Mouse (Mus musculus): ENCODE measurements around the gene Gm17374. TPM values are rescaled to one million over a fixed set of nuclear protein-coding genes. Genes with fewer than 3 reads are reported as not detected.

Gene Gm17374
- polyA plus RNA-seq, 1 experiment from 2014 or later, result not detected

DNA sequence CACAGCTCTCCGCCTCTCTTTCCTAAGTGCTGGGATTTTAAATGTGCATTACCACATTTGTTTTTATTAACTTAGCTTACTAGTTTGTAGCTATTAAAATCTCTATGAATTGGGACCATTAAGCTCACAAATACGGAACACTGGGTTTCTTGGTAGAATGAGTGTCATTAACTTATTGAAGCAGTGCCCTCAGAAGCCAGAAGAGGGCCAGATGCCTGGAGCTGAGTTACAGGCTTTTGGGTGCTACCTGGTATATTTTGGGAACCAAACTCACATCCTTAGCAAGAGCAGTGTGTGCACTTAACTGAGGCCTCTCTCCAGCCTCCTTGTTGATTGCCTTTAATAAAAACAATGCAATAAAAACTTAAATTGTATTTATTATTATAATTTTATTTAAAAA is 48.9 kb downstream of the Gm17374 start:
- WGBS, result 87% methylated on average over 2 of the region's 2 CpGs
- Histone ChIP-seq H3K27ac (replicated peaks) (no peak overlapping the region), H3K27me3 (no peaks in the 10 kb centered on the region), H3K36me3 (peaks cover 30% of the 10 kb centered on the region), H3K4me3 (no peak overlapping the region), H3K4me1 (no peaks in the 10 kb centered on the region), H3K9ac (replicated peaks) (no peak overlapping the region), H3K4me2 (replicated peaks) (no peak overlapping the region), H3K9me3 (no peaks in the 10 kb centered on the region)
- no peak for ATAC-seq (replicated peaks)

DNA sequence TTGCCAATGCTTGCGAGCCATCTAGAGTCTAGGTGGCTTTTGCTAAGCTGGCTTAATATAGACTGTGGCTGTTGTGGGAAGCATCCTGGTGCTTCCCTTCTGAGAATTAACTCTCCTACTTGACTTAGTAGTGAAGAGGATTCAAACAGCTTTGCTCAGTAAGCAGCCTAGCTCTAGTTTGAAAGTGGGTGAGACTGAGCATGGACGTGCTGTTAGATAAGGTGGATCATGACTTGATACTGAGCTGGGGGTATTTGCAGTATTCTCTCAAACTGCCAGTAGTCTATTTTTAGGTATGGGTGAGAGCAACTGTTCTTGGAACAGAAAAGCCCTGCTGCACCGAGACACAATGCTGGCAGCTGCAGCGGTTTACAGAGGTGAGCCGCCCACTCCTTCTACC is 50.7 kb downstream of the Gm17374 start:
- no peak overlapping the region for H3K9ac ChIP-seq (replicated peaks)
- no peaks in the 10 kb centered on the region for H3K27me3 ChIP-seq
- H3K36me3 ChIP-seq, result peaks cover 35% of the 10 kb centered on the region
- no peak for ATAC-seq (replicated peaks)
- H3K4me3 ChIP-seq, result no peak overlapping the region
- H3K27ac ChIP-seq (replicated peaks), result no peak overlapping the region
- 89% methylated on average over 5 of the region's 5 CpGs for WGBS
- H3K4me2 ChIP-seq (replicated peaks), result no peak overlapping the region
- H3K4me1 ChIP-seq, result no peaks in the 10 kb centered on the region
- no peaks in the 10 kb centered on the region for H3K9me3 ChIP-seq

Other genes with a start within 250 kb of the Gm17374 start
- gene Tasp1, start 85.2 kb upstream of the Gm17374 start, polyA plus RNA-seq (2015; fragmentation: Nextera tagmentation; extraction: Ambion mirVana), result 20.5 and 24.6 TPM in 2 replicates
- 20.3 TPM in 2 replicates for gene Esf1, start 18.5 kb downstream of the Gm17374 start, polyA plus RNA-seq (2015; fragmentation: Nextera tagmentation; extraction: Ambion mirVana)
- gene Ndufaf5, start 18.6 kb downstream of the Gm17374 start, polyA plus RNA-seq (2015; fragmentation: Nextera tagmentation; extraction: Ambion mirVana), result 45.4 and 46.9 TPM in 2 replicates
- not detected in 2 replicates for gene Sel1l2, start 237.7 kb downstream of the Gm17374 start, polyA plus RNA-seq (2015; fragmentation: Nextera tagmentation; extraction: Ambion mirVana)
- gene Macrod2, start 243.3 kb downstream of the Gm17374 start, polyA plus RNA-seq (2015; fragmentation: Nextera tagmentation; extraction: Ambion mirVana), result 90.6 and 93.1 TPM in 2 replicates